Mouse (Mus musculus) heart, postnatal 36 days (tissue): ENCODE measurements around the gene Agrp. TPM values are rescaled to one million over a fixed set of nuclear protein-coding genes. Genes with fewer than 3 reads are reported as not detected.
A peak's percentile ranks its signal among the peaks of the same experiment; 100 is the strongest.
"Not testable (repeated sequence)": the region's sequence is repeated elsewhere in the genome, so short reads cannot be mapped to it uniquely, and the experiment has no call there.

Experiments
- DNase-seq, 2 experiments: peaks; one replicate each; pipeline ENCODE4 v3.0.0; 2021 to 2022
- intact Hi-C: fragments of 180-260 bp; cut with DNase I; formaldehyde crosslinking; loops from one replicate; pipeline ENCODE4 v1.15.1; 2025
- total RNA-seq, 2 experiments: library from RNA; stranded (reverse); gene quantifications; 2 replicates each; pipeline ENCODE4 v1.2.3; 2021

Gene Agrp
- total RNA-seq, 2 experiments from 2014 or later = not detected

GRCm38 (mm10) chr8:105564573-105565229, 72.5 kb downstream of the Agrp start:
- not testable (repeated sequence) for DNase-seq
- intact Hi-C loops = loop anchor here (5.0 kb wide), 1 partner anchor 123 kb away; the partner anchor contains the start of gene Carmil2

GRCm38 (mm10) chr8:105563871-105564270, 73.3 kb downstream of the Agrp start:
- intact Hi-C loops = no loop called here
- DNase-seq = no peak

GRCm38 (mm10) chr8:105562863-105563262, 74.3 kb downstream of the Agrp start:
- intact Hi-C loops = no loop called here
- no peak for DNase-seq

GRCm38 (mm10) chr8:105555230-105555629, 82.0 kb downstream of the Agrp start:
- intact Hi-C loops = loop anchor here (2.0 kb wide), 1 partner anchor 70 kb away; no protein-coding TSS in a partner anchor

GRCm38 (mm10) chr8:105554087-105554486, 83.1 kb downstream of the Agrp start:
- peak; percentile 58 to 70 for DNase-seq
- intact Hi-C loops = loop anchor here (1.0 to 5.0 kb wide), 4 partner anchors 23 to 197 kb away; no protein-coding TSS in a partner anchor

More at GRCm38 (mm10) chr8:105555230-105555629, 82.0 kb downstream of the Agrp start:
- DNase-seq = no peak

- intact Hi-C loops = loop anchor here (5.0 kb wide), 1 partner anchor 196 kb away; no protein-coding TSS in a partner anchor
Measured at GRCm38 (mm10) chr8:105552824-105553223, 84.4 kb downstream of the Agrp start.

GRCm38 (mm10) chr8:105552032-105552431, 85.2 kb downstream of the Agrp start:
- no peak for DNase-seq

More at GRCm38 (mm10) chr8:105552824-105553223, 84.4 kb downstream of the Agrp start:
- DNase-seq = no peak

GRCm38 (mm10) chr8:105550083-105550482, 87.1 kb downstream of the Agrp start:
- intact Hi-C loops = loop anchor here (5.0 kb wide), 1 partner anchor 193 kb away; no protein-coding TSS in a partner anchor
- no peak for DNase-seq

More at GRCm38 (mm10) chr8:105552032-105552431, 85.2 kb downstream of the Agrp start:
- intact Hi-C loops = loop anchor here (5.0 kb wide), 1 partner anchor 195 kb away; no protein-coding TSS in a partner anchor

- DNase-seq = no peak
- intact Hi-C loops = no loop called here
Measured at GRCm38 (mm10) chr8:105549506-105549905, 87.7 kb downstream of the Agrp start.

GRCm38 (mm10) chr8:105546384-105547350, 90.5 kb downstream of the Agrp start:
- peak in 1 of 2 experiments; percentile 52 for DNase-seq
- intact Hi-C loops = no loop called here

- peak in 1 of 2 experiments; percentile 38 for DNase-seq
- intact Hi-C loops = no loop called here
Measured at GRCm38 (mm10) chr8:105545249-105545648, 91.9 kb downstream of the Agrp start.

GRCm38 (mm10) chr8:105544544-105545205, 92.5 kb downstream of the Agrp start:
- DNase-seq = peak in 1 of 2 experiments; percentile 50
- intact Hi-C loops = no loop called here

- DNase-seq = peak in 1 of 2 experiments; percentile 59
- intact Hi-C loops = no loop called here
Measured at GRCm38 (mm10) chr8:105543703-105544102, 93.5 kb downstream of the Agrp start.

GRCm38 (mm10) chr8:105542808-105543207, 94.4 kb downstream of the Agrp start:
- intact Hi-C loops = no loop called here
- no peak for DNase-seq

GRCm38 (mm10) chr8:105542032-105542656, 95.0 kb downstream of the Agrp start:
- no peak for DNase-seq
- intact Hi-C loops = no loop called here

- no peak for DNase-seq
- intact Hi-C loops = no loop called here
Measured at GRCm38 (mm10) chr8:105538940-105539339, 98.3 kb downstream of the Agrp start.

GRCm38 (mm10) chr8:105537011-105537677, 100.0 kb downstream of the Agrp start:
- DNase-seq = no peak
- intact Hi-C loops = no loop called here

- intact Hi-C loops = no loop called here
- no peak for DNase-seq
Measured at GRCm38 (mm10) chr8:105536546-105536945, 100.6 kb downstream of the Agrp start.

- DNase-seq = peak; percentile 79 to 82
- intact Hi-C loops = loop anchor here (1.0 kb wide), 1 partner anchor 18 kb away; no protein-coding TSS in a partner anchor
Measured at GRCm38 (mm10) chr8:105533892-105534329, 103.3 kb downstream of the Agrp start.
